In the genomic region with DNA sequence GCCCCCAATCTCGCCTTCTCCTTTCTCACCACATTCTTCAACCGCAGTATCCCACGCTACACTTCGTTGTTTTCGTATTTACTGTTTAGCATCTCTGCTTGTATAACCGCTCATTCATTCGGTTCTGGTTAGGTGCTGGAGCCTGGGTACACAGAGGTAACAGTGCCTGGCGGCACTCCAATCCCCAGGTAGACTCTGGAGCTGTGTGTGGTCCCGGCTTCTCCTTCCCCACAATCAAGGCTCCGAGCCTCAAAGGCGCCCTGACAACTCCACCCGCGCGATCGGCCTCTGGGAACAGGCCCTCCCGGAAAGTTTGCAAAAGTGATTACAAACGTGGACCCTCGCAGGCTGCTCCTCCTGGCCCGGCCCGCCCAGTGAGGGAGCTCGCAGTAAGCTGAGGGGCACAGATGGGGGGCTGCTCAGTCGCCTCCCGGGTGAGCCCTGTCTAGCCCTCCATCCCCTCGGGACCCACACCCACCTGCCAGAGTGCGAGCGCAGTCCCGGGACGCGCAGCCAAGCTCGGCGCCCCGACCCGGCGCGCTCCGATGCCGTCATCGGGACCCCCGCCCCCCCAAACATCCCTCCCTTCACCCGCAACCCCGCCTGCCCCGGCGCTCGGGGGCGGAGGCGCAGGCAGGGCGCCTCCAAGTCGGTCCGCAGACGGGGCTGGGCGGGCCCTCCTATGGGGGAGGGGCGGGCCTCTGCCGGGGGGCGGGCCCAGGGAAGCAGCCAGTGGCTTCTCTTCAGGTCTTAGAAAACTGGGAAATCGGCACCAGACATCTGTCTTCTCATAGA, we compare ENCODE assay signal across 8 mouse cellular contexts. TPM values are rescaled to one million over a fixed set of nuclear protein-coding genes. Genes with fewer than 3 reads are reported as not detected.
A peak's percentile ranks its signal among the peaks of the same experiment; 100 is the strongest.
DNase-seq lines count a peak whose midpoint lies in the region; ATAC-seq and TF ChIP-seq lines count a peak whose summit lies in the region.

Kif7 (minus strand) TSS at position 534 of the 795 bp plus-strand sequence.

- H3K4me2 ChIP-seq in CH12.LX (ENCODE audit: insufficient read depth, low read depth, poor library complexity, severe bottlenecking): peak within 1 kb of the TSS; percentile 60
- peak within 1 kb of the TSS; percentile 83 for H3K4me2 ChIP-seq in embryonic facial prominence, embryonic 14.5 days (ENCODE audit: low read depth, low read length)
- peak within 1 kb of the TSS; percentile 93 for H3K4me2 ChIP-seq in heart, embryonic 15.5 days

- dilution Hi-C loops in CH12.LX (cut with MboI; ENCODE audit: extremely low pct_ligation_motif_present, extremely low pct_unique_long_range_greater_than_20kb, low sequenced_read_pairs): no loop called here

- no peak for TF ChIP-seq EP300 in CH12.LX (IDR thresholded peaks at IDR 0.05; ENCODE audit: low read length)

- peak; percentile 66 for TF ChIP-seq POLR2A in CH12.LX (IDR thresholded peaks at IDR 0.05; ENCODE audit: low read depth, low read length)

- peaks cover 28% of the 10 kb centered on the region for H3K27me3 ChIP-seq in CH12.LX (replicated peaks)
- H3K27me3 ChIP-seq in embryonic facial prominence, embryonic 14.5 days (replicated peaks; ENCODE audit: control insufficient read depth, insufficient read depth, low read length): peaks cover 4% of the 10 kb centered on the region; the same call in 1 of the 2 replicates
- H3K27me3 ChIP-seq in heart, embryonic 15.5 days: peaks cover 17% of the 10 kb centered on the region

- peak within 1 kb of the TSS; percentile 63 to 81 (median 77) for H3K4me3 ChIP-seq in CH12.LX (replicated peaks in 1 of 3; ENCODE audit: low read depth in 2 of 3, low read length in 2 of 3, poor library complexity in 1 of 3)
- peak within 1 kb of the TSS; percentile 81 for H3K4me3 ChIP-seq in embryonic facial prominence, embryonic 14.5 days (ENCODE audit: low read depth, low read length)
- peak within 1 kb of the TSS; percentile 83 for H3K4me3 ChIP-seq in heart, embryonic 15.5 days

- DNase-seq in CH12.LX (ENCODE audit: extremely low read depth): peak; percentile 77
- peak; percentile 94 for DNase-seq in ZHBTc4 (ENCODE audit: low read depth, low spot score)
- peak; percentile 95 for DNase-seq in embryonic facial prominence, embryonic 14.5 days (ENCODE audit: low spot score)
- peak; percentile 93 for DNase-seq in kidney, postnatal 10 days
- DNase-seq in lung, postnatal 25 days (ENCODE audit: low spot score): peak; percentile 80
- peak; percentile 89 for DNase-seq in retina, postnatal 1 day

- peaks cover 5% of the 10 kb centered on the region for H3K9me3 ChIP-seq in CH12.LX (replicated peaks; ENCODE audit: low read length)
- no peaks in the 10 kb centered on the region for H3K9me3 ChIP-seq in embryonic facial prominence, embryonic 14.5 days (ENCODE audit: control insufficient read depth, low read length)
- no peaks in the 10 kb centered on the region for H3K9me3 ChIP-seq in heart, embryonic 15.5 days (replicated peaks)

- TF ChIP-seq RAD21 in CH12.LX (IDR thresholded peaks at IDR 0.05; ENCODE audit: low read depth, low read length): no peak

- in situ Hi-C loops in CH12.LX (cut with MboI; ENCODE audit: low pct_ligation_motif_present, low pct_unique_long_range_greater_than_20kb, low sequenced_read_pairs): no loop called here

- peaks cover 5 to 21% of the 10 kb centered on the region in 2 experiments for H3K36me3 ChIP-seq in CH12.LX (replicated peaks in 1 of 2; ENCODE audit: control insufficient read depth in 1 of 2, insufficient read depth in 1 of 2, low read length in 1 of 2)
- 0 out of 2 replicates have a peak, but pooled peaks cover 10% of the 10 kb centered on the region for H3K36me3 ChIP-seq in embryonic facial prominence, embryonic 14.5 days (ENCODE audit: control insufficient read depth, insufficient read depth, low read length)
- H3K36me3 ChIP-seq in heart, embryonic 15.5 days: no peaks in the 10 kb centered on the region

- under 1% methylated on average over 27 of the region's 55 CpGs for WGBS in embryonic facial prominence, embryonic 14.5 days
- under 1% methylated on average over 54 of the region's 55 CpGs for WGBS in heart, embryonic 15.5 days

- TF ChIP-seq CTCF in CH12.LX (conservative IDR thresholded peaks at IDR 0.05 in 1 of 2, IDR thresholded peaks at IDR 0.05 in 1 of 2; ENCODE audit: low read depth in 2 of 2, low read length in 2 of 2): no peak

- peak; percentile 97 for ATAC-seq in embryonic facial prominence, embryonic 14.5 days (ENCODE audit: low read depth)
- ATAC-seq in heart, embryonic 15.5 days (replicated peaks; ENCODE audit: insufficient number of reproducible peaks, insufficient read depth, low FRiP score, low read depth): peak; percentile 92
- ATAC-seq in erythroid progenitor cell, adult 5-6 weeks (replicated peaks; ENCODE audit: low FRiP score, poor library complexity, severe bottlenecking): no peak

- H3K27ac ChIP-seq in CH12.LX (ENCODE audit: insufficient read depth, low read depth): no peak within 1 kb of the TSS
- peak within 1 kb of the TSS; percentile 61 for H3K27ac ChIP-seq in embryonic facial prominence, embryonic 14.5 days (replicated peaks; ENCODE audit: low read depth, low read length)
- no peak within 1 kb of the TSS for H3K27ac ChIP-seq in heart, embryonic 15.5 days

- H3K4me1 ChIP-seq in CH12.LX (ENCODE audit: control insufficient read depth in 1 of 2, insufficient read depth in 2 of 2): peaks cover 2 to 13% of the 10 kb centered on the region in 2 experiments; a peak in 3 of 4 replicates
- peaks cover 5% of the 10 kb centered on the region for H3K4me1 ChIP-seq in embryonic facial prominence, embryonic 14.5 days (ENCODE audit: control insufficient read depth, insufficient read depth, low read length)
- H3K4me1 ChIP-seq in heart, embryonic 15.5 days (replicated peaks): peaks cover 12% of the 10 kb centered on the region

- no peaks in the 10 kb centered on the region for H3K79me2 ChIP-seq in CH12.LX (replicated peaks; ENCODE audit: control insufficient read depth, extremely low read depth, insufficient read depth, poor library complexity, severe bottlenecking)

- peak within 1 kb of the TSS; percentile 4 for H3K9ac ChIP-seq in CH12.LX (ENCODE audit: insufficient read depth, low read depth)
- H3K9ac ChIP-seq in embryonic facial prominence, embryonic 14.5 days (ENCODE audit: low read depth, low read length): peak within 1 kb of the TSS; percentile 83
- H3K9ac ChIP-seq in heart, embryonic 15.5 days: peak within 1 kb of the TSS; percentile 72

TF ChIP-seq in CH12.LX, 34 proteins besides CTCF, POLR2A, EP300 and RAD21:
- TF ChIP-seq USF2 (conservative IDR thresholded peaks at IDR 0.05; ENCODE audit: low read depth, low read length) (no peak), ZKSCAN1 (IDR thresholded peaks at IDR 0.05; ENCODE audit: borderline replicate concordance, low read depth, low read length) (no peak), PAX5 (IDR thresholded peaks at IDR 0.05; ENCODE audit: low read length) (no peak), HCFC1 (IDR thresholded peaks at IDR 0.05; ENCODE audit: low read depth, low read length) (peak; percentile 68; the same call in 1 of the 2 replicates), SIN3A (IDR thresholded peaks at IDR 0.05; ENCODE audit: low read length) (peak; percentile 69; the same call in 1 of the 2 replicates), MAX (IDR thresholded peaks at IDR 0.05; ENCODE audit: low read length) (no peak), SMC3 (IDR thresholded peaks at IDR 0.05; ENCODE audit: low read depth, low read length) (no peak), ZMIZ1 (IDR thresholded peaks at IDR 0.05; ENCODE audit: low read depth, low read length) (0 out of 2 replicates have a peak, but pooled peaks have one; percentile 55), IRF4 (IDR thresholded peaks at IDR 0.05; ENCODE audit: low read depth, low read length) (0 out of 2 replicates have a peak, but pooled peaks have one; percentile 9), TBP (conservative IDR thresholded peaks at IDR 0.05; ENCODE audit: low read depth, low read length) (no peak), NELFE (IDR thresholded peaks at IDR 0.05; ENCODE audit: low read depth, low read length) (peak; percentile 39; the same call in 1 of the 2 replicates), POLR2AphosphoS2 (IDR thresholded peaks at IDR 0.05; ENCODE audit: low read depth, low read length) (0 out of 2 replicates have a peak, but pooled peaks have one; percentile 34), MAFK (IDR thresholded peaks at IDR 0.05; ENCODE audit: insufficient replicate concordance, low read length) (no peak), TCF12 (IDR thresholded peaks at IDR 0.05; ENCODE audit: low read depth, low read length) (no peak), RCOR1 (conservative IDR thresholded peaks at IDR 0.05; ENCODE audit: low read depth, low read length) (no peak), ZC3H11A (IDR thresholded peaks at IDR 0.05; ENCODE audit: low read depth, low read length) (no peak), MEF2A (IDR thresholded peaks at IDR 0.05; ENCODE audit: borderline replicate concordance, low read depth, low read length) (no peak), ELF1 (IDR thresholded peaks at IDR 0.05; ENCODE audit: low read depth, low read length) (peak; percentile 32; the same call in 1 of the 2 replicates), MAZ (IDR thresholded peaks at IDR 0.05; ENCODE audit: low read depth, low read length) (peak; percentile 84), CHD1 (IDR thresholded peaks at IDR 0.05; ENCODE audit: low read depth, low read length) (no peak), JUND (conservative IDR thresholded peaks at IDR 0.05; ENCODE audit: low read depth, low read length) (no peak), ZNF384 (IDR thresholded peaks at IDR 0.05; ENCODE audit: low read depth, low read length) (no peak), GABPA (IDR thresholded peaks at IDR 0.05; ENCODE audit: insufficient replicate concordance, low read depth, low read length) (no peak), NRF1 (IDR thresholded peaks at IDR 0.05; ENCODE audit: low read depth, low read length) (peak; percentile 24; the same call in 1 of the 2 replicates), MXI1 (IDR thresholded peaks at IDR 0.05; ENCODE audit: low read depth, low read length) (peak; percentile 55; the same call in 1 of the 2 replicates)

RNA-seq across cellular contexts. Expression of gene Kif7, which starts in this region (rescaled TPM):
- 7.1 and 8.1 TPM in 2 replicates for total RNA-seq in CH12.LX (2012; rRNA removed)
- 4.7 and 4.8 TPM in 2 replicates for total RNA-seq in CH12.LX (2014; rRNA removed)
- 7.4 and 8.1 TPM in 2 replicates for polyA plus RNA-seq in CH12.LX (2012; ENCODE audit: insufficient read length, low read depth)
- polyA plus RNA-seq in embryonic facial prominence, embryonic 14.5 days (2014; fragmentation: Nextera tagmentation; extraction: Ambion mirVana): 5.3 and 6.2 TPM in 2 replicates
- 1.6 and 2.8 TPM in 2 replicates for polyA plus RNA-seq in heart, embryonic 15.5 days (2015; fragmentation: Nextera tagmentation; extraction: Ambion mirVana)
- total RNA-seq in erythroid progenitor cell, adult 5-6 weeks (2015; ENCODE audit: low replicate concordance): not detected in 2 replicates
- 0.13 TPM in 1 of 2 replicates, not detected in the other for total RNA-seq in erythroid progenitor cell, adult 5-6 weeks (2017; ENCODE audit: low replicate concordance)

Comparison
In these comparisons a context has a peak if more than half of its experiments do, and no peak if none do; other contexts are left out.
1. RNA of gene Kif7 (total RNA-seq): 4.7 to 8.1 TPM in CH12.LX; 0.13 TPM in erythroid progenitor cell, adult 5-6 weeks; every median in the first group is over 4 times any median in the second.
2. H3K9ac ChIP-seq: peak in every context shown above with its lines; median percentile 83 in embryonic facial prominence, embryonic 14.5 days; 72 in heart, embryonic 15.5 days; 4 in CH12.LX.
3. Peak in every context shown above with its lines, with median percentiles within 50 percentile points of each other: DNase-seq, H3K4me2 ChIP-seq and H3K4me3 ChIP-seq.